Mouse (Mus musculus) v-Abl transformed pro-B cells (cell line): ENCODE measurements at regions not wholly inside any gene's neighbourhood (a gene's known extent, or its start where the extent isn't known, plus 50 kb on each side); places are given as distances from the start of the nearest gene placed in this dataset.

Experiments
- in situ Hi-C, 2 experiments: fragments of 400-800 bp; cut with MboI; formaldehyde crosslinking; loops; one replicate each; pipeline ENCODE4 v1.15.1; 2025; ENCODE audit not compliant: unreplicated experiment in 2 of 2

DNA sequence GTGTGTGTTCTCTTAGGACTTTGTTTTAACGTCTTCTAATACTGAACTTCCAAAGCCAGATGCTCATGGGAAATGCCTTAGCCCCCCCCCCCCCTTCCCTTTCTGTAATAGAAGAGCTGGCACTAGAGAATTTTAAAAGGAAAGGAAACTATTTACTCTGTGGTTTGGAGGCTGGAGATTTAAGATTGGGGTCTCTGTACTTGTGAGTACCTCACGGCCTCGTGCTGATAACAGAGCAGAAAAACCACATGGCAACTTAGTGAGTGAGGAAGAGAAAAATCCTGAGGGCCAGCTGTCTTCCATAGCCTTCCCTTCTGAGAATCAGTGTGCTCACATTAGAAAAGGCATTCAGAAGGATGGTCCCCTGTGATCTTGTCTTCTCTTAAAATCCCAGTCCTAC, 210.6 kb downstream of the Ibtk start:
- in situ Hi-C loops: no loop called here

DNA sequence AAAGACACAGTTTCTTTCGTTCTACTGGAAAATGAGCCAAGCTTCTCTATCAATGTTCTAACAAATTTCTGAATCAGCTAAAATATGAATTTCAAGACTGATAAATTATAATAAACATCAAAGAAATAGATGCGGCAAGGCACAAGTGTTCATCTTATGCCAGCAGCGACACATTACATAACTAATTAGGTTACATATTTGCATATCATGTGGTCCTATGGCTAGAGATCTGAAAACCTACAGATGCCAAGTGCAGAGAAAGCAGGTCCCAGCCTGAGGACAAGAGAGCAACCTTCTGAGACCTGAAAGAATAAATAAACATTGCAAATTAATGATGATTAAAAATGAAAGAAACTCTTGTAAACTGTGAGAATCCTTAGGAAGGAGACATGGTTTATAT, 201.3 kb upstream of the Tent5a start:
- in situ Hi-C loops: no loop called here

DNA sequence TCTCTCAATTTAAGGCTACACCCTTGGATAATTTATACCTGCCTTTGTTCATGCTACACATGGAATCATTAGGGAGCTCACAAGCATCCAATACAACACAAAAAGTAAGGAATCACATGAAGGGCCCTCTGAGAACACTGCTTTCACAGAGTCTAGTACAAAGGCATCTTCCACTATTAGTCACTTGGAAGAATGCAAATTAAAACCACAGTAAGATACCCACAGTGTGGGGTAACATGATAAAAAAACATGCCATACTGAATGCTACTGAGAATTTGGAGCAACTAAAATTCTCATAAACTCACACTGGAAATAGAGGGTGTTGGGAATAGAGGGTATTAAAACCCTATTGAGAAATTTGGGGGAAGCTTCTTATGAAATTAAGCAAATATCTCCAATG, 197.6 kb upstream of the Tent5a start:
- in situ Hi-C loops: no loop called here

DNA sequence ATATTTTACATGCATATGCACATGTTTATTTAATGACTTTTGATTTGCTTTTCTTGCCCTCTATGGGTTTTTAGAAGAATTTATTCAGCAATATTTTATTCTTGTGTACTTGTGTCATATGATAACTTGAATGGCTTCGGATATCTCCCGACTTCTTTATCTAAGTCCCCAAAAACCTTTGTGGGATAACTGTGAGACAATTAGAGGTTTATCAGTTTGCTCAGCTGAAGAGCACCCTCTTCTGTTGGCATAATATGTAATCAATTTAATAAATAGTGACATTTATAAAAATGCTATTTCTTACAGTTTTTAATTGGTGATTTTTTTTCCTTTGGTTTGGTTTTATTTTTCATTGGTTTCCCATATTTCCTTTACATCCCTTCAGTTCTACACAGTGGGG, 194.2 kb upstream of the Tent5a start:
- in situ Hi-C loops: no loop called here

DNA sequence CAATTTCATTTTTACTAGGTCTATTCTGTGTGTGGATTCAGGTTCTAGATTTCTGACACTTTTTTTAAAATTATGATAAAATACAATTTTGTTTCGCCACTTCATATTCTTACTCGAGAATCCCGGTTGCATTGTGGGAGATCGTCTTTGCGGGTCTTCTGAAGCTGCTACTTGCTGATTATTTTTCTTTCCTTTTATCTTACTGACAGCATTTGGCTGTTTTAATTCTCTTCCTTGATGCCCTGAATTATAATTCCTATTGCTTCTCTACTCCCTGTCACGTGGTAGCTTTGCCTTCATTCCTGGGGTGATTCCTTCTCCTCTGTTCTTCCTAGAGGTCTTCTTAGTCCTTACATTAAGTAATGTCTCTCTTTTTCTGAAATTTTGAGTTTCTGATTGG, 193.8 kb upstream of the Tent5a start:
- in situ Hi-C loops: no loop called here

DNA sequence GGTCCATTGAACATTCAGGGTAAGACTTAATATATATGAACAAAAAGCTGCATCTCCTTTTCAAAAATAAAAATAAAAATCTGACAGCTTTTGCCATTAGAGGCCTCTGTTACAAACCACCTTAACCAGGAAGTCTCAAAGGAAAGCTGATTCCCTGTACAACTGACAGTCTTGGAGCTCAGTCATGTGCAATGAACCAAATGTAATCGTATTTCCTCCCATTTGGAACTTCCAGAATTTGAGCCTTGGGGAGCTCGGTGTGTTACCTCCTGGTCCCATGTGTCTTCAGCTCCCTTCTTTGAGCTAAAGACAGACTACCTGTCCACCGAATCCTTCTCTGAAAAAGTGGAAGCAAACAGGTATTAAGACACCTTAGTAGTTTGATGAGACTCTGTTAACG, 171.9 kb upstream of the Tent5a start:
- in situ Hi-C loops: no loop called here

DNA sequence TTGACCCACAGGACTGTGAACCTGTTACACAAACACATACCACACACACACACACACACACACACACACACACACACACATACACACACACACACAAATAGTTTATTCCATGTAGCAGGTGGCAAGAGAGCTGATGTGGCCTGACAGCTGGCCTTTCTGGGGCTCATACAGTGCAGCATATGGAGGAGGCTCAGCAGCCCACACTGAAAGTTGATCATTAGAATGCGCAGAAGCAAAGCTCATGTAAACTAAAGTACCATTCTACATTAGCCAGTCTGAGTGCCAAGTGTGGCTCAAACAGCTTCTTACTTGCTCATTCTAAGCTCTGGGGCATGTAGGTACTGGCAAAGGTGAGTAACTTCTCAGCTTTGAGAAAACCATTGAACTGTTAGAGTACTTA, 170.2 kb upstream of the Tent5a start:
- in situ Hi-C loops: no loop called here

DNA sequence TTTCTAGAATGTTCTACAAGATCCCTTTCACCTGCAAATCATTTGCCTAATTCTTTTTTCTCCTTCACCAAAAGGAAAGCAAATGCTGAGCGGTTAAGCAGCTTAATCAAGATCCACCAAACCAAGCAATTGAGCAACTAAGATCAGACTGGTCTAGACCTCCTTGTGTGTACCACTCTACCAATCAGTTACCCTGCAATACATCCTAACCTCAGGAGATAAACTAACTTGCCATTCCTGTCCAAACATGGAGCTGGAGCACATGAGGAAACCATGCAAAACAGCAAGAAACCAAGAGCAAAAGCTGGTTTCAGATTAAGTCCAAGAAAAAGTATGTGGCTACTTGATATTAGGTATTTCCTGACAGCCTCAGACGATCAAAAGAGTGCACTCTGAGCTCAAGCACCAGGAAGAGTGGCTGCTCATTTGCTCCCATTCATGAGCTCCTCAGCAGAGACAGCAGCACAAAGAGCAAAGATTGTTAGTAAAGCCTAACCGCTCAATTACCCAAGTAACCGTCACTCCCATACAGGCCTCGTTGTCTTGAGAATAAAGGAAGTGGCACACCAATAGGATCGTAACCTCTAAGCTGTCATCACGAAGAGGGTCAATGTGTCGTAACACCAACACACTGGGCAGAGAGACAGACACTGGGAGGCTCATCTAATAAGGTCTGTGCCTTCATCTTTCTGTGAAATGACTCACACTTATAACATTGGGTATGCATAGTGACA, 169.5 kb upstream of the Tent5a start:
- in situ Hi-C loops: no loop called here

DNA sequence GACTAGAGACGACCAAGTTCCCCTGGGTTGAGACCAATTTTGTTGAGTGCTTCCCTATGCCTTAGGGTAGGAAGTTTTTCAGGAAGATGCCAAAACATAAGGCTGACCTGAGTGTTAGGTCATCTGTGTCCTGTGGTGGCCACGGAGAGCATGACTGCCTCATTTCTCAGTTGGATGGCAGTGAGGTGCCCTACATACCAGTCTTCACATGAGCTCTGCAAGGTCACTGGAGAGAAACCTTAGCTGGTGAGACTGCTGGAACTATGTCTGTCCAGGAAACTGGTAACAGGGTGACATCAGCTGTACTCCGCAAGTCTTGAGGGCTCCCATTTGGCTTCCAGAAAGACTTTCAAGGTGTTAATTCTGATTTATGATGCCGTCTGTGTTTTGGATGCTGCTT, 167.9 kb upstream of the Tent5a start:
- in situ Hi-C loops: no loop called here

DNA sequence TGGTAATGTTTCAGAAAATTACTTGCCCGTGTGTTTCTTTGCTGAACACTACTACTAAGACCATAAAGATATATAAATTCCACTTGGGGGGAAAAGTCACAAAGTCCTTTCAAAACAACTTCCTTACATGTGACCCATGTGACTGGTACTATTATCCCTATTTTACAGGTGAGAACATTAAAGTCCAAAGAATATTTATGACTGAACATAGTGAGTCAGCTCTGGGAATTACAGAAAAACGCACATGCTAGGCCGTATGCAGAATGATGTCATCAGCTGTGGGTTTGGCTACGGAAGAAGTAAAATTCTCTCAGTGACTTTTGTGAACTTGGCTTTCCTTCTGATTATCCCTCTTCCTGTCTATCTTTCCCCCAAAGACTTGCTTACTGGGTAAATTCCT, 166.6 kb upstream of the Tent5a start:
- in situ Hi-C loops: no loop called here

DNA sequence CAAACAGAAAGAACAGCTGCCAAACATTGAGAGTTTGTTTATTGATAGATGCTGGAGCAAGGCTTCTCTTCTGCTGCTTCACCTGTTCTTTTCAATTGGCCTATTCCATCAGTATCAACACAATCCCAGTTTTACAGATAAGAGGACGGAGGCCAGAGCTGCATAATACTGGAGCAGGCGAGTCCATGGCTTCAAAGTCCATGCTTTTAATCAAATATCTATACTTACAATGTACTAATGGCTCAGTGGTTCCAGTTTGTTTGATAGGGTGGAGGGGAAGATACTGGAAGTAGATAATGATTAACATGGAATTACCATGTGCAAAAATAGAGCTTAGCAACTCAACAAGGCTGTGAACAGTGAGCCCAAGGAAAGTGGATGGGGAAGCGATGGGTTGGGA, 163.2 kb upstream of the Tent5a start:
- in situ Hi-C loops: no loop called here

DNA sequence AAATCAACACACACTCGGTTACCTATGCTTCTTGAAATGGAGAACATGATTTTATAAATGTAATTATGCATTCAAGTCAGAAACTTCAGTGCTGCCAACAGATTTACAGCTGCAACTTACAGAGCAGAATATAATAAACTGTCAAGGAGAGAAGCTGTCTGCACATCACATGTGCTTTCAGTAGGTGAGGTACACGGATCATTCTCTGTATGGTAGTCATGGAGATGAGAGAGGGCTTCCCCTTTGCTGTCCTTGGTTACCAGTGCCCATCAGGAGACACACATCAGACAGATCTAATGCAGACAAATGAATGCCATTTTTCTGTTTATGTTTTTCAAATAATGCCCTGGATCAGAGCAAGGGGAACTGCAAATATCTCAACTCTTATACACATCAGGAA, 160.8 kb upstream of the Tent5a start:
- in situ Hi-C loops: no loop called here

DNA sequence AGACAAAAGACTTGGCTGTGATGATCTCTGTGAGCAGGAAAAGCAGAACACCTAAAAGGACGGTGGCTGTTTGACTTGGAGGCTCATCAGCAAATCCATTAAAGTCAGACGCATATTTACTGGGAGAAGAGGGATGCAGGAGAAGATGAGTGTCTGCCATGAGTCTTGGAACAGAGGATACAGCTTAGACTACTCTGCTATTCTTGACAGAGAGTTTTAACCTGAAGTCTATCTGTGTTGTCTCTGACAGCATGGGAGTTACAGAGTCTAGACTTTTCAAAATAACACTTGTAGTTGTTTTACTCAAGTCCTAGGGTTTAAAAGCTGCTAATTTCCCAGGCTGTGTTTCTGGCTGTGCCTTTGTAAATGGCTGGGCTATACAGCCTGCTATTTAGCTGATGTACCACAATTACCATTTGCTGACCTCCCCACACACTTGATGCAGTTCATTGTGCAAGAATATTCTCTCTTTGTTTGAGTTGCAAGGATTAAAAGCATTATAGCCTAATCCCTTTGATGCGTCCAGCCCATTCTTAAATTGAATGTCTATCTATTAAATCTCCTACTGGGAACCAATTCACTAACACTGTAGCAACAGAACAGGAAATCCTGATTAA, 160.0 kb upstream of the Tent5a start:
- in situ Hi-C loops: no loop called here

DNA sequence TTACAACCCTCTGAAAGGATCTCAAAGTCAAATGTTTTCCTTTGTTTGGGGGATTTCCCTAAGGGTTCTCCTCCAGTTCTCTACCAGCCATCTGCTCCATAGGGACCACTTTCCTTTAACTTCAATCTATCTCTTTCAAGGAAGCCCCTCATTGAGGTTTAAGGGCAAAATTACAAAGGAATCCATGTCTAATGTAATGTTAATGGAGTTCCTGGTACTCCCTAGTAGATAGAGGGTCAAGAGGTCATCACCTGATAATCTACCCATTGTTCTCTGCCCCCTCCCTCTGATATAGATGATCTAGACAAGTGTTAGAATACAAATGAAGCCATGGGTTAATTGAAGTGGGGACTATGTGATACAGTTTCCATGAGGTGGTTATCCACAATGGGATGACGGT, 158.6 kb upstream of the Tent5a start:
- in situ Hi-C loops: no loop called here

DNA sequence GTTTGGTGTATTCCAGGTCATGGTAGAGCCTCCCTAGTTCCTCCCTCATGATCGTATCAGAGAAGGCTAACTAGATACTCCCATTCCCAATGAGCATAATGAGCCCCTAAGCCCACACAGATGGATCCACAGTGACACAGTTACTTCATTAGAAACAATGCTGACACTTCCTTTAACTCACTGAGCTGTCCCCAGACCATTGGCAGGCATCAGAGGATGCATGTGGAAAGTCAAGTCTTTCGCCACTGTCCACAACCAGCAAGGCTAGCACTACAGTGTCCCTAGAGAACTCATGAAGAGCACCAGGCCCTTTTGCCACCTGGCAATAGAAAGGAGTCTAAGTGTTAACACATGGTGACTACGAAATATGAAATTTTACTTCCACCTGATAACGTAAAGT, 156.1 kb upstream of the Tent5a start:
- in situ Hi-C loops: no loop called here

DNA sequence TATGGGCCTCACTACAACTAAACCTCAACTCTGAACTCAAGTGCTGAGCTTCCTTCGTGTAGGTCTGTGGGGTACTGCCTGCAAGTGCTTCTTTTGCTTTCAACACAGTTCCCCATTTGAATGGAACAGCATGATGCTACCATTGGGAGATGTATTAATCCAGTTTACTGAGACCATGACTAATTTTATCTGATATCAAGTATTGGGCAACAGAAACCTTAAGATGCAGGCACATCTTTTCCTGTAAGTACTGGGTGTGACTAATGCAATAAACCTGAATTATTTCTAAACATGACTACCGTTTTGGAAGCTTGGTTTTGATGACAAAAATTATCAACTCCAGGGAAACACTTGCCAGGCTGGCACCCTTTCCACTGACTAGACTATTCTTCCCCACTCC, 153.4 kb upstream of the Tent5a start:
- in situ Hi-C loops: no loop called here

DNA sequence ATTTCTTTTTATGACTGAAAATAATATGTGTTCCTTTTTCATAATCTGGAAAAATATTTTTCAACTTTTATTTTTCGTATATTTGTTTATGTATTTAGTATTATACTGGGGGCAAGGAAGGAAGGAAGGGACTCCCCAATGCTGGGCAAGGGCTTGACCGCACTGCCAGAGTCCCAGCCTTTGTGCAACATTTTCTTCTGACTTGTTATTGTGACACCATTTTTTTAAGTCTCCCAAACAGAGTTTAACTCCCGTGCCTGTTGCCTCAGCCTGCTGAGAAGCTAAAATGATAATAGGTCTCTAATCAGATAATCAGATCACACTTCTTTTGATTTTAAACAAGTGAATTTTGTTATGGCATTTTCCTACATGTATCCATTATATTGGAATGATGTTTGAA, 148.1 kb upstream of the Tent5a start:
- in situ Hi-C loops: no loop called here

DNA sequence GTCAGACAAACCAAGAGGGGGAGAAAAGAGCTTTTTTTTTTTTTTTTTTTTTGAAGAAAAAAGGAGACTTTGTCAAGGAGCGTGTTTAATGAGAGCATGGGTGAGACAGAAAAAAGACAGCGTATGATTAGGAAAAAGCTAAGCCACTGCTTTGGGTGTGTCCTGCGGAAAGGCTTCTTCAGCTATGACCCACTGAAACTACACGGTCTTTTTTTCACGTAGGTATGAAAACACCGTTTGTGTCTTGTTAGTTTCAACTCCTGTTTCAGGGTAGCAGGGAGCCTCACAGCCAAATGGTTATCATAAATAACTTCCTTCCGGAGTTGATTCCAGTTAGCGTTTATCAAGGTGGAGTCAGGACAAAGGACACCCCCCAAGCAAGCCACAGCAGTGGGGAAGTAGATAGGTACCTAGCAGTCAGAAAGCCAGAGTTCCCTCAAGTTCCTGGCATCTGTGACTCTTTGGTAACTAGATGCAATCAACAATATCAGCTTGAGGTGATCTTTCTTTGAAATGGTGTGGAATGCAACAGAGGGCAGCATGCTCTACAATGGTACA, 143.2 kb upstream of the Tent5a start:
- in situ Hi-C loops: no loop called here

DNA sequence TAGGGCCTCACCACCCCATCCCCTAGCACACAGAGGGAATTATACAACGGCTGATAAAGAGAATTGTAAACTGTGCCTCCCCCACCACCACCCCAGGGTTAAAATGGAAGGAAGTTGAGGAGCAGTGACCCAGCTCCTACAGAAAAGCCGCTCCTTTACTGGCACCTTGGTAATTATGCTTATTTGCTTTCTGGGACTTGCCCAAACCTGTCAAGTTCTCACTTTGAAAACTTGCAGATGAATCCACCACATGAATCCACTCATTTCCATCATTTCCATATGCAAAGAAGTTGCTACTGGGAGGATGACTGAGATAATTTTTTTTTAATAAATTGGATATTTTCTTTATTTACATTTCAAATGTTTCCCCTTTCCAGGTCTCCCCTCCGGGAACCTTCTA, 142.1 kb upstream of the Tent5a start:
- in situ Hi-C loops: no loop called here

DNA sequence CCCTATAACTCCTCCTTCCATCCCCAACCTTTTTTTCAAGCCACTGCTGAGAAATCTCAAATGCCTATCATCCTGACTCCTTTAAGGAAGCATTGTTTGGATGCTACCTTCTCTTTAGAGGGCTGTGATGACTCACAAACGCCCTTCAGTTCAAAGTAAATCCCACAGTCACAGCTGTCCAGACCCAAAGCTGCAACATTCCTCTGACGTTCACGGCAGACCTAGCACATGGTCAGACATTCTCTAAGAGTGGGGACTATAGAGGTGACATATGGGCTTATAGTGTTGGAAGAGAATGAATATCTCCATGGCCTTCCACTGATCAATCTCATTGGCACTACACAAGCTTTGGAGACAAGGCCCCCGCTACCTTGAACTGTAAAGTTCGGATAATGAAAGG, 139.5 kb upstream of the Tent5a start:
- in situ Hi-C loops: no loop called here

DNA sequence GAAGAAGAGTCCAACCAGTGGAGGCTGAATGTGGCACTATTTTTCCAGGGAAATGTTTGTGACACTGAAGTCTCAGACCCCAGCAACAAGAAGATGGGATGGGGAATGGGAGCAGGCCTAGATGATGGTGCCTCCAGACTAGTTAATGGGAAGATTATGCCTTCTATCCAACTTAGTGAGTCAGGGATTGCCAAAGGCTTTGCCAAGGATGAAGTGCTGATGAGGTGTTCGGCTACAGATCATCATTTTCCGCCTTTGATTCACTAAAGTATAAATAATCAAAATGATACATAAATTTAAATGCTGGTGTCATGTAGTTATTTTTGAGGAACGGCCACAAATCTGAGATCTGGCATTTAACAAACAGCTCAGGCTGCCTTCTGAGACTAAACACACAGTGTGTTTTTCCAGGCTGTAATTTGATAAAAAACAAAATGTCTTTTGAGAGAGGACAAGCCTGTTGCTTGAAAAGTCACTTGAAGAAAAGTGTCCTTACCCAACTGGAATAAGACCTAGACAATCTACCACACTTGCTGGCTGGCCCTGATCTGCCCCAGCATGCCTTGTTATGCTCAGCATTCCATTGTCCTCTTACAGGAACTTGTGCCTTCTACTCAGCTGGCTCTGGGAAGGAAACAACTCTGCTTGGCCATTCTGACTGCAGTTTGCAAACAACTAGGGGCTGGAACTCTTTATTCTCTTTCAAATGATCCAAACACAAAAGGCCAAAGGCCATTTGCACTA, 132.1 kb upstream of the Tent5a start:
- in situ Hi-C loops: no loop called here

DNA sequence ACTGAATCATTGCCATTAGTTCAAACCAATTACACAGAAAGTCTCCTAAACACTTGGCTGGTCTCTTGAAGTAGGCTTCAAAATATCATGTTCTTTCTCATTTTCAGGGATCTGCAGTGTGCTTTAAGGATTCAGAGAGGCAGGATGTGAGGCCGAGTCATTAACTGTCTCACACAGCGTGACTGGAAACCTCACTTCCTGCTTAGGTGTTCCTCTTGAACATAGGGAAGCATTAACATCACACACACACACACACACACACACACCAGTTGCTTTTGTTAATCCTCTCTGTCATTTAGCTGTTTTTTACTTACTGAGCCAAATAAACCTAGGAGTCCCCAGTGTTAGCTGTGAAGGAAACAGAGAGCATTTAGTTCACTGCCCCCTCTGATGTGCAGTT, 131.2 kb upstream of the Tent5a start:
- in situ Hi-C loops: no loop called here
